Mouse (Mus musculus): ENCODE results near the gene Plpp4. TPM values are rescaled to one million over a fixed set of nuclear protein-coding genes. Genes with fewer than 3 reads are reported as not detected.

Gene Plpp4
- 0.16 and 0.23 TPM in 2 replicates for polyA plus RNA-seq (2012; rRNA removed; ENCODE audit: low replicate concordance)

GRCm38 (mm10) chr7:129256621-129257373 lies at the start of gene Plpp4:
Plpp4 (plus strand) TSS chr7:129257031.

